Mouse (Mus musculus): Measurements from ENCODE around the gene Son. TPM values are rescaled to one million over a fixed set of nuclear protein-coding genes. Genes with fewer than 3 reads are reported as not detected.
"Not testable (repeated sequence)": the region's sequence is repeated elsewhere in the genome, so short reads cannot be mapped to it uniquely, and the experiment has no call there.

Gene Son
- total RNA-seq, 4 experiments from 2014 or later = 119 to 148 (median 131) TPM

DNA sequence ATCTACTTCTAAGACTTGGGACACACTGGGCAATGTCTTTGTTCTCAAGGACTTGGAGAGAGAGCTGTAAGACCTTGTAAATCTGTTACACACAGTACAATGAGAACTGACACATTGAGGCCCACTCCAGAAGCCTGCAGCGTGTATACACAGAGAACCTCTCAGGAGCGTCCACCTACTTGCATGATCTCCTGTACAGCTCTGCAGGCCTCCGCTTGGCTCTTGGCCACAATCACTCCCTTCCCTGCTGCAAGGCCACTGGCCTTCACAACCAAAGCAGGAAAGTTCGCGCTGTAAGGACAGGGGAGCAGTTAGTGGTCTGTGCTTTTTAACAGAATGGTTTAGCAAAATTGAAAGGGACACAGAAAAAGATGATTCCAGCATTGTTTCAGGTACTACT lies 8.1 kb upstream of the Son start:
- no peak for DNase-seq (ENCODE audit: low spot score)

GRCm38 (mm10) chr16:91639636-91640035 lies 7.7 kb upstream of the Son start:
- no peak for DNase-seq (ENCODE audit: low spot score)

GRCm38 (mm10) chr16:91640171-91640570 lies 7.1 kb upstream of the Son start:
- no peak for DNase-seq (ENCODE audit: low spot score)

- no peak for DNase-seq (ENCODE audit: low spot score)
Measured at GRCm38 (mm10) chr16:91644901-91645300, 2.4 kb upstream of the Son start.

GRCm38 (mm10) chr16:91645420-91645819 lies 1.9 kb upstream of the Son start:
- DNase-seq (ENCODE audit: low spot score) = not testable (repeated sequence)

- DNase-seq (ENCODE audit: low spot score) = no peak
Measured at GRCm38 (mm10) chr16:91645995-91646602, 1.2 kb upstream of the Son start.

GRCm38 (mm10) chr16:91646681-91647419 lies 456 bp upstream of the Son start, which contains the start of gene Gart:
Gene Gart (minus strand): TSS chr16:91646952.
- DNase-seq (ENCODE audit: low spot score) = peak; percentile 94

DNA sequence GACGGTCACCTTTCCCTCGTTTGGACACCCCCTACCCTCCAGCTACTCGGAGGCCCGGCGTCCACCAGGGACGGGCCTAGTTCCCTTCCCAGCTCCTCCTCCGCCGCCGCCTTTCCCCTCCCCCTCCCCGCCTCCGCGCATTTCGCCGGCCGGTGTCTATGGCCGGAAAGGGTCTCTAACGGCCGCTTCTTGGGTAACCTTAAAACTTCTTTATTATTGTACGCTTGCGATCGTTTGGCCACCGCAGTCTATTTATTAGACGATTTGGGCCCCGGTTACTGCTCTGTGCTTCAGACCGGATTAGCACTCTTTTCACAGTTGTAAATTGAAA lies 879 bp downstream of the Son start:
- DNase-seq (ENCODE audit: low spot score) = peak; percentile 72

- no peak for DNase-seq (ENCODE audit: low spot score)
Measured at GRCm38 (mm10) chr16:91649246-91649645, 1.9 kb downstream of the Son start.

GRCm38 (mm10) chr16:91649781-91650180 lies 2.5 kb downstream of the Son start:
- DNase-seq (ENCODE audit: low spot score) = no peak

DNA sequence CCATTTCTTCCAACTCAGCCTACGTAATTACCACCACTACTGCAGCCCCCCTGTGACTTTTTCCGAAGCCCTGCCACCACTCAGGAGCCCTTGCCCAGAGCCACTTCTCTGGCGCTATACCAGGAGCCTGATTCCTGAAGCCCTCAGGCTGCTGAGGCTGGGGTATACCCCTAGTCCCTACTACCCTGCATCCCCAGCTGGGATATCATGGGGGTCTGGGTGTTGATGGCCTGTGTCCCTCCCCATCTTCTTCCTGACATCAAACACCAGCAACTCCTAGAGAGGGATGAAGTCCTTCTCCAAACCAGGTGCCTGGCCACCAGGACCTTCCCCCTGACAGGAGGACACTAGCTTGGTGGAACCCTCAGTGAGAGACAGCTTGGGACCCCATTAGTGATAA lies 4.9 kb downstream of the Son start:
- DNase-seq (ENCODE audit: low spot score) = no peak

- DNase-seq (ENCODE audit: low spot score) = no peak
Measured at GRCm38 (mm10) chr16:91655285-91655684, 8.0 kb downstream of the Son start.

DNA sequence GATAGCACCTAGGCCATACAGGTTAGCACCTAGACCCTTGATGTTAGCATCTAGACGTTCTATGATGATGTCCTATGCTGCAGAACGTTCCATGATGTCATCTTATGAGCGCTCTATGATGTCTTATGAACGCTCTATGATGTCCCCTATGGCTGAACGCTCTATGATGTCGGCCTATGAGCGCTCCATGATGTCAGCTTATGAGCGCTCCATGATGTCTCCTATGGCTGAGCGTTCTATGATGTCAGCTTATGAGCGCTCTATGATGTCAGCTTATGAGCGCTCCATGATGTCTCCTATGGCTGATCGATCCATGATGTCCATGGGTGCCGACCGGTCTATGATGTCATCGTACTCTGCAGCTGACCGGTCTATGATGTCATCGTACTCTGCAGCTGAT lies 10.0 kb downstream of the Son start:
- no peak for DNase-seq (ENCODE audit: low spot score)

- no peak for DNase-seq (ENCODE audit: low spot score)
Measured at GRCm38 (mm10) chr16:91658471-91658870, 11.2 kb downstream of the Son start.

DNA sequence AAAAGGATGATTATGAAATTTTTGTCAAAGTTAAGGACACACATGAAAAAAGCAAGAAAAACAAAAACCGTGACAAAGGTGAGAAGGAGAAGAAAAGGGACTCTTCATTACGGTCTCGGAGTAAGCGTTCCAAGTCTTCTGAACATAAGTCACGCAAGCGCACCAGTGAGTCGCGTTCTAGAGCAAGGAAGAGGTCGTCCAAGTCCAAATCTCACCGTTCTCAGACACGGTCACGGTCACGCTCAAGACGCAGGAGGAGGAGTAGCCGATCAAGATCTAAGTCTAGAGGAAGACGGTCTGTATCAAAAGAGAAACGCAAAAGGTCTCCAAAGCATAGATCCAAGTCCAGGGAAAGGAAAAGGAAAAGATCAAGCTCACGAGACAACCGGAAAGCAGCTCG lies 12.5 kb downstream of the Son start:
- no peak for DNase-seq (ENCODE audit: low spot score)

DNA sequence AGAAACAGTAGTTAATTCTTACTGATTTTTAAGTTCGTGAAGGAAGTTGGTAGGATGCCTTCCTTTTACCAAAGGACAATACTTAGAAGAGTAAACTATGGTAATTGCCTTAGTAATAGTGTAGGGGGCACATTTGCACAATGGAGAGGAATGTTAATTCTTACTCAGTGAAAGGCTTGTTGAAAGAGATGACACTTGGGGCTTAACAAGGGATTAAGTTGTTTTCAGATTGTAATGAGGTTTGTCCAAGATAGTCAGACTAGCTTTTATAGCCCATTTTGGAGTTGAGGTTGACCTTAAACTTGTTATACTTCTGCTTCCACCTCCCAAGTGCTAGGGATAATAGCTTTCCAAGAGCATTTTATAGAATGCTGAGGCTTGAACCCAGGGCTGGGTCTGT lies 14.1 kb downstream of the Son start:
- no peak for DNase-seq (ENCODE audit: low spot score)

DNA sequence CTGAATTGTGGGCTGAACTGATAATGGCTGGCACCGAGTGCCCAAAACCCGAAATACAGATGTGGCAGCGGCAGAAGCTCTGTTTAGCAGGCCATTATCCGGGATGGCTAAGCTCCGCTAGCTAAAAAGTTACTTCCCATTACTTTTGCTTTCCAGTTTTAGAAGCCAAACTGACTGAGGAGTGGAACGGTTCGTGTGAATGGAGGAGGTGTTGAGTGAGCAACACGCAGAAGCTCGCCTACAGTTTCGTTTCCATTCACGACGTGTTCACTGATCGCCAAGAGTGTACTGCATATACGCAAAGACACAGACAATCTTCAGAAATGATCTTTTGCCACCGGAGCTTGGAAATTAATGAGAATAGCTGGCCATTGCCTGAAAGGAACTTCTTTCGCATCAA lies 15.0 kb downstream of the Son start:
- no peak for DNase-seq (ENCODE audit: low spot score)

- no peak for DNase-seq (ENCODE audit: low spot score)
Measured at GRCm38 (mm10) chr16:91663795-91664194, 16.5 kb downstream of the Son start.

GRCm38 (mm10) chr16:91674500-91674899 lies 27.2 kb downstream of the Son start:
- DNase-seq (ENCODE audit: low spot score) = no peak

GRCm38 (mm10) chr16:91678147-91678911 lies 31.0 kb downstream of the Son start:
- no peak for DNase-seq (ENCODE audit: low spot score)

GRCm38 (mm10) chr16:91680656-91681055 lies 33.4 kb downstream of the Son start:
- DNase-seq (ENCODE audit: low spot score) = no peak

GRCm38 (mm10) chr16:91685526-91685925 lies 38.2 kb downstream of the Son start:
- DNase-seq (ENCODE audit: low spot score) = no peak

DNA sequence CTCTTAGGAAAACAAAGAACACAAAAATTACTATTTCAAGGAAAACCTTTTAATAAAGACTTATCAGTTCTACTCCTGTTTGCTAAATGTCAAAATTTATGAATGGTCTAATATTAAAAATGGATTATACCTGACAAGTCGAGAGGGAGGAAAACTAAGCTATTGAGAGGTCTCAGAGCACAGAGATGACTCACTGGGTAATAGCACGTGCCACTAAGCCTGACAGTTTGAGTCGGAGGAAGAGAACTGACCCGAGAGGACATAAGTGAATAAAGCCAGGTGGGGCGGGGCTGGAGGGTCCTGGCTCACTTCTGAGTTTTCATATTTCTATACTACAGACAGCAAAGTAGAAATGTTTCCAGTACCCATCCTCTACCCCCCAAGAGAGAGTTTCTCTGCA lies 39.1 kb downstream of the Son start:
- DNase-seq (ENCODE audit: low spot score) = no peak

Data from heart, adult 8-10 months (tissue).